Mouse (Mus musculus) kidney, postnatal 25 days (tissue): ENCODE data around the gene Slc25a54.

Source experiments
- DNase-seq, 2 experiments: peaks; one replicate each; pipeline ENCODE4 v3.0.0; 2021; ENCODE audit warnings: mixed read lengths in 2 of 2

Slc25a54 gene

GRCm38 (mm10) chr3:109080169-109080568, at the start of gene Slc25a54:
TSS of gene Slc25a54 (plus strand) at chr3:109080469.
- no peak for DNase-seq

- peak; percentile 52 to 75 for DNase-seq
Measured at GRCm38 (mm10) chr3:109030817-109031216, 49.5 kb upstream of the Slc25a54 start.

- DNase-seq: no peak
Measured at GRCm38 (mm10) chr3:109031626-109032025, 48.6 kb upstream of the Slc25a54 start.

- no peak for DNase-seq
Measured at GRCm38 (mm10) chr3:109032306-109032705, 48.0 kb upstream of the Slc25a54 start.

- DNase-seq: peak in 1 of 2 experiments; percentile 33
Measured at GRCm38 (mm10) chr3:109034411-109034810, 45.9 kb upstream of the Slc25a54 start.

- no peak for DNase-seq
Measured at GRCm38 (mm10) chr3:109040908-109041307, 39.4 kb upstream of the Slc25a54 start.

- DNase-seq: no peak
Measured at GRCm38 (mm10) chr3:109043395-109043794, 36.9 kb upstream of the Slc25a54 start.

- no peak for DNase-seq
Measured at GRCm38 (mm10) chr3:109046428-109046827, 33.8 kb upstream of the Slc25a54 start.

- DNase-seq: no peak
Measured at GRCm38 (mm10) chr3:109047707-109048283, 32.5 kb upstream of the Slc25a54 start.

GRCm38 (mm10) chr3:109051056-109051945, 29.0 kb upstream of the Slc25a54 start:
- peak in 1 of 2 experiments; percentile 43 for DNase-seq

- DNase-seq: no peak
Measured at GRCm38 (mm10) chr3:109051946-109052331, 28.3 kb upstream of the Slc25a54 start.

- no peak for DNase-seq
Measured at GRCm38 (mm10) chr3:109059903-109060302, 20.4 kb upstream of the Slc25a54 start.

GRCm38 (mm10) chr3:109062391-109062790, 17.9 kb upstream of the Slc25a54 start:
- DNase-seq: no peak

- peak in 1 of 2 experiments; percentile 21 for DNase-seq
Measured at GRCm38 (mm10) chr3:109062989-109063388, 17.3 kb upstream of the Slc25a54 start.

- no peak for DNase-seq
Measured at GRCm38 (mm10) chr3:109084418-109084817, 4.1 kb downstream of the Slc25a54 start.

- DNase-seq: no peak
Measured at GRCm38 (mm10) chr3:109088460-109088859, 8.2 kb downstream of the Slc25a54 start.

- no peak for DNase-seq
Measured at GRCm38 (mm10) chr3:109104702-109105101, 24.4 kb downstream of the Slc25a54 start.

GRCm38 (mm10) chr3:109117136-109117535, 36.9 kb downstream of the Slc25a54 start:
- no peak for DNase-seq

GRCm38 (mm10) chr3:109119562-109119961, 39.3 kb downstream of the Slc25a54 start:
- DNase-seq: no peak

GRCm38 (mm10) chr3:109119973-109120372, 39.7 kb downstream of the Slc25a54 start:
- DNase-seq: no peak

GRCm38 (mm10) chr3:109122641-109123530, 42.6 kb downstream of the Slc25a54 start, which contains the start of gene Slc25a24:
TSS of gene Slc25a24 (plus strand) at chr3:109123149.
- DNase-seq: peak; percentile 50 to 69

- DNase-seq: peak; percentile 63
Measured at GRCm38 (mm10) chr3:109123531-109123981, 43.3 kb downstream of the Slc25a54 start.

GRCm38 (mm10) chr3:109124091-109124490, 43.8 kb downstream of the Slc25a54 start:
- no peak for DNase-seq
